Mouse (Mus musculus): ENCODE measurements at regions not wholly inside any gene's neighbourhood (a gene's known extent, or its start where the extent isn't known, plus 50 kb on each side); places are given as distances from the start of the nearest gene placed in this dataset.

DNA sequence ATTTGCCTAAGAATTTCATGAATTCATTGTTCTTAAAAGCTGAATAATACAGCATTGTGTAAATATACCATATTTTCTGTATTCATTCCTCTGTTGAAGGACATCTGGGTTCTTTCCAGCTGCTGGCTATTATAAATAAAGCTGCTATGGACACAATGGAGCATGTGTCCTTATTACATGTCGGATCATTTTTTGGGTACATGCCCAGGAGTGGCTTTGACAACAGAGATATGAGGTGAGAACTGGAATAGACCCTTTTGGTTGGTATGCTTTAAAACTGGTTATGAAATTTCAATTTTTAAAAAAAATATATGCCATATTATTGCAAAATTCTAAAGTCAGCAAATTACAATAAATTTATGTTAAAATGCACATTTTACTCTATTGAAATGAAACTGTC, 348.9 kb upstream of the Olfr161 start:
- TF ChIP-seq EP300 (IDR thresholded peaks at IDR 0.05; ENCODE audit: low read depth) (no peak), CTCF (IDR thresholded peaks at IDR 0.05; ENCODE audit: low read depth) (no peak)
